Mouse (Mus musculus): ENCODE measurements around the gene Ahctf1.
"Not testable (repeated sequence)": the region's sequence is repeated elsewhere in the genome, so short reads cannot be mapped to it uniquely, and the experiment has no call there.

Gene Ahctf1

GRCm38 (mm10) chr1:179803513-179804139, at the start of gene Ahctf1:
Gene Ahctf1 (minus strand): TSS chr1:179803680.
- DNase-seq (ENCODE audit: low spot score in 2 of 2): peak; percentile 89 to 91

GRCm38 (mm10) chr1:179847759-179848389, 44.4 kb upstream of the Ahctf1 start:
- peak; percentile 43 to 82 for DNase-seq (ENCODE audit: low spot score in 2 of 2)

GRCm38 (mm10) chr1:179847173-179847572, 43.7 kb upstream of the Ahctf1 start:
- no peak for DNase-seq (ENCODE audit: low spot score in 2 of 2)

- no peak for DNase-seq (ENCODE audit: low spot score in 2 of 2)
These were observed 42.5 kb upstream of the Ahctf1 start for GRCm38 (mm10) chr1:179845832-179846499.

- DNase-seq (ENCODE audit: low spot score in 2 of 2): peak; percentile 60 to 73
These were observed 41.4 kb upstream of the Ahctf1 start for GRCm38 (mm10) chr1:179844894-179845293.

- no peak for DNase-seq (ENCODE audit: low spot score in 2 of 2)
These were observed 40.5 kb upstream of the Ahctf1 start for GRCm38 (mm10) chr1:179843981-179844380.

- DNase-seq (ENCODE audit: low spot score in 2 of 2): no peak
These were observed 39.1 kb upstream of the Ahctf1 start for GRCm38 (mm10) chr1:179842568-179842967.

- no peak for DNase-seq (ENCODE audit: low spot score in 2 of 2)
These were observed 33.2 kb upstream of the Ahctf1 start for GRCm38 (mm10) chr1:179836426-179837404.

GRCm38 (mm10) chr1:179835753-179836425, 32.4 kb upstream of the Ahctf1 start:
- no peak for DNase-seq (ENCODE audit: low spot score in 2 of 2)

GRCm38 (mm10) chr1:179833596-179833995, 30.1 kb upstream of the Ahctf1 start:
- no peak for DNase-seq (ENCODE audit: low spot score in 2 of 2)

- DNase-seq (ENCODE audit: low spot score in 2 of 2): no peak
These were observed 29.3 kb upstream of the Ahctf1 start for GRCm38 (mm10) chr1:179832710-179833240.

GRCm38 (mm10) chr1:179828900-179829299, 25.4 kb upstream of the Ahctf1 start:
- no peak for DNase-seq (ENCODE audit: low spot score in 2 of 2)

GRCm38 (mm10) chr1:179828051-179828450, 24.6 kb upstream of the Ahctf1 start:
- no peak for DNase-seq (ENCODE audit: low spot score in 2 of 2)

- DNase-seq (ENCODE audit: low spot score in 2 of 2): no peak
These were observed 21.1 kb upstream of the Ahctf1 start for GRCm38 (mm10) chr1:179824549-179824948.

- DNase-seq (ENCODE audit: low spot score in 2 of 2): not testable (repeated sequence)
These were observed 15.2 kb upstream of the Ahctf1 start for GRCm38 (mm10) chr1:179818490-179819278.

- no peak for DNase-seq (ENCODE audit: low spot score in 2 of 2)
These were observed 11.1 kb upstream of the Ahctf1 start for GRCm38 (mm10) chr1:179814616-179815015.

- no peak for DNase-seq (ENCODE audit: low spot score in 2 of 2)
These were observed 9.9 kb upstream of the Ahctf1 start for GRCm38 (mm10) chr1:179813385-179813784.

- no peak for DNase-seq (ENCODE audit: low spot score in 2 of 2)
These were observed 4.8 kb upstream of the Ahctf1 start for GRCm38 (mm10) chr1:179808300-179808699.

GRCm38 (mm10) chr1:179807468-179807867, 4.0 kb upstream of the Ahctf1 start:
- DNase-seq (ENCODE audit: low spot score in 2 of 2): no peak

- no peak for DNase-seq (ENCODE audit: low spot score in 2 of 2)
These were observed 2.3 kb upstream of the Ahctf1 start for GRCm38 (mm10) chr1:179805751-179806150.

All from thymus, postnatal 10 days (tissue).